Mouse (Mus musculus) spleen, adult 10 weeks (tissue): ENCODE measurements around the gene Setd4. TPM values are rescaled to one million over a fixed set of nuclear protein-coding genes. Genes with fewer than 3 reads are reported as not detected.

Experiments used
- polyA plus RNA-seq: library from polyadenylated mRNA; stranded (reverse); fragments of 350-450 nt; fragmentation: Illumina TruSeq; extraction: RNeasy Lipid Tissue Mini Kit (QIAGEN cat#74804); gene quantifications from one replicate; pipeline ENCODE4 v1.2.3, GENCODE M21; 2015; ENCODE audit warnings: low replicate concordance; ENCODE audit not compliant: insufficient read depth

The Setd4 gene
- 13.2 TPM for polyA plus RNA-seq

DNA sequence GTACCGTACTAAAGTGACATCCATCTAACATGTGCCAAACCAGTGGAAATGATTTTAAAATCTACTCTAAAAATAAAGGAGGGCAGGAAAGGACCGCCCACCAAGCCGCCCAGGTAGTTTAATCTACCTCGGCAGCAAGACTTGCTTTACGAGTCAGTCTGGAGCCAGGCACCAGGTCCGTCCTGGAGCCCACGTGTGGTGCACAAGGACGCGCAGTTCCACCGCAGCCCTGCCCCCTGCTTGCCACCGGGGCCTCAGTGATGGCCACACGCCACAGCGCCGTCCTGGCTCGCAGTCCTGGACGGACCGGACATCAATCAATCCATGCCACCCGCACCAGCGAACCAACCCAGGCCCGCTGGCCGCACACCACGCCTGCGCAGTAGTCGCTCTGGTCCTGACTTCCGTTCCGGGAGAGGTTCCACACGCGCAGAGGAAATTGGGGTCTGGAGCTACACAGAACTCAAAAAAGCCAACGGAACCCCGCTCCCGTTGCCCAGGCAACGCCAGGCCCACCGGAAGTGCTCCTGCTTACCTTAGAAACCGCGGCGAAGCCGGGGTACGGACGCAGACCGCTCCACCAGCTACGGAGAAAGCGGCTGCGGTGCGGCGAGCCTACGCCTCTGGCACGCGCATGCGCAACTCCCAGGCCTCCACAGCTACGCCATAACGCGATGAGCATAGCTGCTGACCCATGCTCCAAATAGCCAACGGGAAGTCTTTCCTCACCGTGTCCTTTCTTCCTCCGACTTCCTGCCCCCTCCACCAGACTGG is at the start of gene Setd4:
Gene Setd4 (minus strand): TSS at position 625 of the 774 bp plus-strand sequence.

DNA sequence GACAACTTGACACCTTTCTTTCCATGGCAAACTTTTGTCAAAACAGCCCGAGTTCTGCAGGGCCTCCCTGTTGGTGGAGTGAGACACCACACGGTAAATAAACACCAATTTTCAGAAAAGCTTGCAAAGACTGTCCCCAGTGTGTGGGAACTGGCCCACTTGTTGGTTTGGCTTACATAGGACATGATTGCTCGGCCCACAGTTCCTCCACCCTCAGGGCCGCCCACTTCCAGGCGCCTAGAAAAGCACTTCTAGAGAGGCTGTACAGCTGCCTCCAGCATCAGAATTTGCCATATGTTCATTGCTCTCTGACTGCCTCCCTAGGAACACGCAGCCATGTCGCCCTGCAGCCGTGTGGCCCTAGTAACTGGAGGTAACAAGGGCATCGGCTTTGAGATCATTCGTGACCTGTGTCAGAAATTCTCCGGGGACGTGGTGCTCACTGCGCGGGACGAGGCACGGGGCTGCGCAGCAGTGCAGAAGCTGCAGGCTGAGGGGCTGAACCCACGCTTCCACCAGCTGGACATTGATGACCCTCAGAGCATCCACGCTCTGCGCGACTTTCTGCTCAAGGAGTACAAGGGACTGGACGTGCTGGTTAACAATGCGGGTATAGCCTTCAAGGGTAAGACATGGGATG is 24.0 kb upstream of the Setd4 start, which contains the start of gene Gm5678:
Gene Gm5678 (plus strand): TSS at position 337 of the 640 bp plus-strand sequence.

DNA sequence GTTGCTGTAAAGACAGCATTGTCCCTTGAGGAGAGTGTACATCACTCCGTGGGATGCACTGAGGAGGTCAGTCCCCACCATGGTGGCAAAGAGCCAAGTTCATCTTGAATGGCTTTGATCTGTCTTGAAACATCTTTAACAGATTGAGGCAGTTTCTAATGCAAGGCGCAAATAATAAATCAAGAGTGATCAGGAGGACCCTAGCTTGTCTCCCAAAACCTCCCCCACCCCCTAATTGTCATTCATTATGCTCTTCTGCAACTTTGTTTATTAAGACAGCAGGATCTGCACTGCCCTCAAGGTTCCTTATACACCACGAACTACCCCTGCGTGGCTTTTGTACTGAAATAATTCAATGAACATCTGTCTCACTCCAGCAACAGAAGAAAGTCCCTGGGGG is 1.7 kb upstream of the Setd4 start, which contains the start of gene Cbr1:
Gene Cbr1 (plus strand): TSS at position 301 of the 400 bp plus-strand sequence.

Other genes with a start within 250 kb of the Setd4 start
- 20.3 TPM for gene Cbr1, start 1.8 kb upstream of the Setd4 start, polyA plus RNA-seq
- gene Gm5678, start 24.0 kb upstream of the Setd4 start, polyA plus RNA-seq = not detected
- gene Cbr3, start 79.2 kb upstream of the Setd4 start, polyA plus RNA-seq = 4.3 TPM
- gene Dop1b, start 107.8 kb upstream of the Setd4 start, polyA plus RNA-seq = 31.6 TPM
- gene Morc3, start 228.1 kb upstream of the Setd4 start, polyA plus RNA-seq = 121 TPM